Mouse (Mus musculus) thymus, postnatal 36 days (tissue): ENCODE data around the gene Insm2.
"Not testable (repeated sequence)": the region's sequence is repeated elsewhere in the genome, so short reads cannot be mapped to it uniquely, and the experiment has no call there.

ENCODE experiments used
- DNase-seq, 2 experiments: peaks; one replicate each; pipeline ENCODE4 v3.0.0; 2022; ENCODE audit warnings: mixed read lengths in 2 of 2

The Insm2 gene

DNA sequence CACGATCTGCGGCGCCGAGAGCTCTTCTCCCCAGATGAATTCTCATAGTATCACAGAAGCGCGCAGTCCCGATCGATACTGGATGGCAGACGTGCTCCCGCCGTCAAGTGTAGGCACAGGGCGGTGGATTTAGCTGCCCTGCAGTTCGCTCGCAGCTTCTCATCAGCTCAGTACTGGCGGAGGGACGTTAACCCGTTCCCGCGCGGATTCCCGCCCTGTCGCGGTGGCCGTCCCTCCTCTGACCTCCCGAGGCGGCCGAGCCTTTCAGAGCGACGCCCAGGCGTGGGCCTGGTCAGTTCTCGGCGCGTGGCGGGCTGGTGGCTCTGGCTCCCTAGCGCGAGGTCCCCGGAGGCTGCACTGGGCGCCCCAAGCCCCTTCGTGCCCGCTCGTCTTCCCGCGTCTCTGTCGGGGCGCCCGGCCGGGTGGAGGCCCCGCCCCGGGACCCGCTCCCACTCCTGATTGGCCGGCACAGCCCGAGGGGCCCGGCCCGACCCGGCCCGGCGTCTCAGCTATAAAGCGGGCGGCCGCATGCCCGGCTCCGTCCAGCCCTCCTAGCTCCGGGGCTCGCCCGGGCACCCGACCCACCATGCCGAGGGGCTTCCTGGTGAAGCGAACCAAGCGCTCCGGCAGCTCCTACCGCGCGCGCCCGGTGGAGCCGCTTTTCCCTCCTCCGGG is at the start of gene Insm2:
TSS of gene Insm2 (plus strand) at position 541 of the 675 bp plus-strand sequence.
- peak in 1 of 2 experiments; percentile 12 for DNase-seq

DNA sequence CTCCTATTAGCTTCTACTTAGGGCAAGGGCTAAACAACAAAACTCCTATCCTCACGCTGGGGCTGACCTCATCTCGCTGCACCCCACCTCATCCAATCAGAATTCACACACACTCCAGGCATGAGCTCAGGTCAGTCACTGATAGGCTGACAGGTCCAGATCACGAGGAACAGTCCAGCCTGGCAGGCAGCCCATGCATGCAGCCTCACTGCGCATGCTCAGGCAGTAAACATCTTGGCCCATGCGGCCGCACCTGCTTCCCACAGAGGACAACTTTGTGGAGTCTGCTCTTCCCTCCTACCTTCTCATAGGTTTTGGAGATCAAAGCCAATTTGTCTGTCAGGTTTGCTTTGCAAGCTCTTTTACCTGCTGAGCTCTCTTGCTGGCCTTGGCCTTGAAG is 44.3 kb upstream of the Insm2 start:
- not testable (repeated sequence) for DNase-seq

DNA sequence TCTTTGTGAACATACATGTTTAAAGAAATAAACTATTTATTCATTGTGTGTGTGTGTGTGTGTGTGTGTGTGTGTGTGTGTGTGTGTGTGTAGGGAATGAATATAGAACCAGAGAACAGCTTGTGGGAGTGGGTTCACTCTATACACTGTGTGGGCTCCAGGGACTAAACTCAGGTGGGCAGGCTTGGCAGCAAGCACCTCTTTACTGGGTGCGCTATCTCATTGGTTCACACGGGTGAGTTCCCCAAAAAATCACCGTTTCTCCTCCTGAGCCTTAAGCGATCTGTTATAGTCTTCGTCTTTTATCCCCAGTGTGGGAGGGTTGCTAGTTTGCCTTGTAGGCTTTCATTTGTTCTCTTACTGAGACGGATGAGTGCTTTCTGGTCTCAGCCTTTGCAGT is 41.4 kb upstream of the Insm2 start:
- DNase-seq: no peak

DNA sequence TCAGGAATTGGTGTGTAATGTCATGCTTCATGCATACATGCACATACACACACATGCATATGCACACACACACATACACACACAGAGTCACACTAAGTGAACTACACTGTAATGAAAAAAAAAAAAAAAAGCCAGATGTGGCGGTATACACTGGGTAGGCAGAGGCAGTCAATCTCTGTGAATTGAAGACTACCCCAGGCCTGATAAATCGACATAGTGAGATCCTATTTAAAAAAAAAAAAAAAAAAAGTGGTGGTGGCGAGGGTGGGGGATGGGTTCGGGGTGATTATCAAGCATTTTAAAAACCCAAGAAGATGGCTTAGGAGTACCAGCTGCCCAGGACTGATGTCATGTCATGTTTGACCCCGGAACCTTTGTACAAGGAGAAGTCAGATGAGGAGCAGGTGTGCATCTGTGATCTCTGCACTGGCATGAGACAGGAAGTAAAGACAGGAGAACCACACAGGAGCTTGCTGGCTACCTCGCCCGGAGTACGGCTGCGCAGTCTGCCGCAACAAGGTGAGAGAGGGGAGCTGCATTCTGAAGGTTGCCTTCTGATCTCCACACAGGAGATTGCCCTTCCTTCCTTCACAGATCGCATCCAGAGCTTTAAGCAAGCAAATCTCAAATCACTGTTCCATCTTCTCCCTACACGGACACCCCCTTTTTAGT is 39.9 kb upstream of the Insm2 start:
- DNase-seq: no peak

DNA sequence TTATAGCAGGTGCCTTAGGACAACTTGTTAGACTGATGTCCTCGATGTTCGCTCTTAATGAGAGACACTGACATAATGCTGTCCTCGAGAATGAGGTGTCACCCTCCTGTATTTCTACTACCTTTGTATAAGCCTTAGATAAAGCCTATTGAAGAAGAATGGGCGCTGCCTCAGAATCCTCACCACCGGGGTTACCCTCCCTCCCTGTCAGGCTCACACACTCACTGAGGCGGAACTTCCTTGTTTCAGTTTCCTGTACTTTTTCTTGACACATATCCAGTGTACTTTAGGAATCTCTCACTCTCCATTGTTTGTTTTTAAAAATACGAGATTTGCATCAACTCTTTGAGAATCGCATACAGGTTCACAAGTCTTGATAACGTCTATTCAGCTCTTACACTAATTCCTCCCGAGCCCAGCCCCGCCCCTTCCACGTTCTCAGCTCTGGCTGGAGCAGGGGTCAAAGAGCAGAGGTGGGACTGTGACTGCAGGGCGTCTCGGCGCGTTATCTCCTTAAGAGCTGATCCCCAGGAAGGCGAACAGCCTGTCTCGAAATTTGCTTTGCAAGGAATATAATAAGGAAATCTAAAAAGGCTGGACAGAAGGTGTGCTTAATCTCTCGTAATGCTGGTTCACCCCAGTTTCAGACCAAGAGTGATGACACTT is 39.1 kb upstream of the Insm2 start:
- DNase-seq: peak; percentile 47 to 49

DNA sequence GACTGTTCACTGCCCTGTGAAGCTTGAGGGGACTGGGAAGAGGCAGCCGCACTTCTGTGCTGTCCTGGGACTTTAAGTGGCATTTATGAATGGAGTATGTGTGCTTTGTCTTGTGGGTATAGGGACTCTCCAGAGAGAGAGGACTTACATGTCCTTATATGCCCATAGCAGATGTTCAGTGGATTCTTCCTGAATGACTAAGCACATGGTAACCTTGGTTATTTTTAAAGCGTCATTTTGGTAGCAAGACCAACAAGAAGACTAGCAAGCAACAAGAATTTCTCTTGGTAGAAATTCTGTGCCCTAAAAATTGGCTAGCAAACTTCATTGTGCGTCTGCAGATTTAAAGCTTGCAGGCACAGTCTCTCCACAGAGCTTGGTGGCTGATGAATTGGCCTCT is 35.5 kb upstream of the Insm2 start:
- DNase-seq: no peak

DNA sequence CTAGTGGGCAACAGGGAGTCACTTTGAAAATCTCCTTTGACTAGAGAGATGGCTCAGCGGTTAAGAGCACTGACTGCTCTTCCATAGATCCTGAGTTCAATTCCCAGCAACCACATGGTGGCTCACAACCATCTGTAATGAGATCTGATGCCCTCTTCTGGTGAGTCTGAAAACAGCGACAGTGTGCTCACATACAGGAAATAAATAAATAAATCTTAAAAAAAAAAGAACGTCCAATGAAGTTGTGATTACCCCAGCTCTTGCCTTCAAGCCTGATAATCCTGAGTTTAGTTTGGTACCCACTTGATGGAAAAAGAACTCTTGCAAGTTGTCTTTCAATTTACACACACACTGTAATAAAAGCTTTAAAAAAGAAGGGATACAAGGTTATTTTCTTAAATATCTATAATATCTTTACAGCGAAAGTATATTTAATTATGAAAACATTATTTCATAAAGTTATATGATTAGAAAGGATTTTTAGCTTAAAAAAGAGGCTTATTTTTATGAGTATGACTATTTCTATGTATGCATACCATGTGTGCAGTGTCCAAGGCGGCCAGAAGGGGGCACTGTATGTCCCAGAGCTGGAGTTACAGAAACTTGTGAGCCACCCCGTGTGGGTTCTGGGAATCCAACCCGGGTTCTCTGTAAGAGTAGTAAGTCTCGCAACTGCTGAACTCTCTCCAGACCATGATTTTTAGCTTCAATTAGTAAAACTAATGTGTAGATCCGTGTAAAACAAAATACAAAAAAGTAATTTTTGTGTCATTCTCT is 34.9 kb upstream of the Insm2 start:
- DNase-seq: no peak

DNA sequence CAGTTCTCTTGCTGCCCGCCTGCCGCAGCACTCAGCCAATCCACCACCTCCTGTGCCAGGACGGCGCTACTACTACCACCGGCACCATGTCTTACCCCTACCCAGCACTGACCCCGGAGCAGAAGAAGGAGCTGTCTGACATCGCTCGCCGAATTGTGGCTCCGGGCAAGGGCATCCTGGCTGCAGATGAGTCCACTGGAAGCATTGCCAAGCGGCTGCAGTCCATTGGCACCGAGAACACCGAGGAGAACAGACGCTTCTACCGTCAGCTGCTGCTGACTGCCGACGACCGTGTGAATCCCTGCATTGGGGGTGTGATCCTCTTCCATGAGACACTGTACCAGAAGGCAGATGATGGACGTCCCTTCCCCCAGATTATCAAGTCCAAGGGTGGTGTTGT is 34.0 kb upstream of the Insm2 start, which contains the start of gene Aldoart2:
TSS of gene Aldoart2 (plus strand) at position 34 of the 400 bp plus-strand sequence.
- no peak for DNase-seq

DNA sequence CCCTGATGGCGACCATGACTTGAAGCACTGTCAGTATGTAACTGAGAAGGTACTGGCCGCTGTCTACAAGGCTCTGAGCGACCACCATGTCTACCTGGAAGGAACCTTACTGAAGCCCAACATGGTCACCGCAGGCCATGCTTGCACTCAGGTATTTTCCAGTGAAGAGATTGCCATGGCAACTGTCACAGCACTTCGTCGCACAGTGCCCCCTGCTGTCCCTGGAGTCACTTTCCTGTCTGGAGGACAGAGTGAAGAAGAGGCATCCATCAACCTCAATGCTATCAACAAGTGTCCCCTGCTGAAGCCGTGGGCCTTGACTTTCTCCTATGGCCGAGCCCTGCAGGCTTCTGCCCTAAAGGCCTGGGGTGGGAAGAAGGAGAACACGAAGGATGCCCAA is 33.4 kb upstream of the Insm2 start:
- DNase-seq: peak in 1 of 2 experiments; percentile 11

DNA sequence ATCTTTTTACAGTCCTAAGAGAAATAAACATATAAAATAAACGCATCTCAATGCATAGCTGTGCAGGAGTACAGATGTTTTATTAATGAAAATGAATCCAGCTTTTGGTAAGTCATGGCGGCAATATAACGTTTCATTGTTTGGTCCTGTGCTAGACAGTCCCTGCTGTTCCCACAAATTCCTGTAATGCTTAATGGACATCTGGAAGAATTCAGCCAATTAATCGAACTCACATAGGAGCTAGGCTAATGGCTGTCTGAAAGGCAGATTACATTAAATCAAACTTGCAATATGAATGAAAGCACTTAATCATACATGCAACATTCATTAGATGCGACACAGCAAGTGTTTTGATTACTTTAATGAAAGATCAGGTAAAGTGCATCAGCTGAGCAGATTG is 32.4 kb upstream of the Insm2 start:
- no peak for DNase-seq

DNA sequence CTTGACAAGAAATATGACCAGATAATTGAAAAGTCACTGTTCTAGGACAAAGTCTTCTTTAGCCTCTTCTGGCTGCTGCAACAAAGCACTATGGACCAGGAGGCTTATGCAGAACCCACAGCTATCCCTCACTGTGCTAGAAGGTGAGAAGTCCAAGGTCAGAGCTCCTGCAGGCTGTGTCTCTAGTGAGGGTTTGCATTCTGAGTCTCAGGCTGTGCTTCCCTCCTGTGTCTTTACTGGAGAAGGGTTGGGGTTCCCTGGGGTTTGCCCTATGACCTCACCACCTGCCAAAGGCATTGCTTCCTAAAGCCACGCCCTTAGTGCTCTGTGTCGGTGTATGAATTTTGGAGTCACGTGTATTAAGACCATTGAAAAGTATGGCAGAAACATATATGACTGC is 30.8 kb upstream of the Insm2 start:
- no peak for DNase-seq

DNA sequence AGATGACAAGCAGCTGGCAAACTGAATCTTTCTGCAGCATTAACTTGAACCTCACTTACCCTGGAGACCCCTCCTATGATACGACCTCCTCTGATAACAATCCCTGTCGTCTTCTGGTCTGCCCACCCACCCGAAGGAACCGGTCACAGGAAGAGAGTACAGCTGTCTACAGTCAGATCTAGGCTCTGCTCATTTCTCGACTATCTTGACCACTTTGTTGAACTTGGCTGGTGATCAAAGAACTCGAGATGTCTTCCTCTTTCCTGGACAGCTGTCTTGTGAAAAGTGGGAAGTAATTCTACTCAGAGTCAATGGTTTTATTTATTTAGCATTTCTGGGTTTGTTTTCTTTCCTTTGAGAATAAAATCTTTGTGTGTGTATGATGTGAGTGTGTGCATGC is 29.6 kb upstream of the Insm2 start:
- DNase-seq: no peak

DNA sequence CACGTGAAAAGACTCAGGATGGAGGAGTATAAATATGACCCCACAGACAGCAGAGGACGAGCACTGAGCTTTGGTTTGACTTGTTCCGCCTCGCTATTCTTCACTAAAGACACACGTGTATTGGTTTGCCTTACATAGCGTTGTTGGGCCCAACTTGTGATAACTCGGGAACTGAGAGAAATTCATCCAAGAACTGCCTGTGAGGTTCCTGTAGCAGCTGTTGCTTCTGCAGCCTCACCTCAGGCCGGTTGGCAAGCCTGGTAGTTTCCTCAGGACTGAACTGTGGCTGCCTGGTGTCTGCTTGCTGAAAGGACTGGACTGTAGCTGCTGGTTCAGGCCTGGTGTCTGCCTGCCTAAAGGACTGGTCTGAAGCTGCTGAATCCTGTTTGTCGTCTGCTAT is 28.6 kb upstream of the Insm2 start:
- no peak for DNase-seq

DNA sequence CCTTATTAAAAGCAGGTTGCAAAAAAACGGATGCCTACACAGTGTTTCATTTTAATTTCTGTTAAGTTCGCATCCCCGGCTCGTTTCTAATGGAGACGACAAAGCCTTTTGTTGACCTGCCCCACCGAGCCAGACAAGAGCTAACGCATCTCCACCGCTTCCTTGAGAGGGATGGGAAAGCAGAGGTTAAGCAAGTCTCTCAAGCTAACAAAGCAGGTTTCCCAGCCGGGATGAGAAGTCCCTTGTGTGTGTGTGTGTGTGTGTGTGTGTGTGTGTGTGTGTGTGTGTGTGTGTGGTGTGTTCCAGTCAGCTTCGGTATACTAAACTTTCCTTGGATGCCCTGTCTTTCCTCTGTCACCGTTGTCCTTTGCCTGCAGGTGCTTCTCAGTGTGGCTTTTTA is 28.0 kb upstream of the Insm2 start:
- DNase-seq: no peak

DNA sequence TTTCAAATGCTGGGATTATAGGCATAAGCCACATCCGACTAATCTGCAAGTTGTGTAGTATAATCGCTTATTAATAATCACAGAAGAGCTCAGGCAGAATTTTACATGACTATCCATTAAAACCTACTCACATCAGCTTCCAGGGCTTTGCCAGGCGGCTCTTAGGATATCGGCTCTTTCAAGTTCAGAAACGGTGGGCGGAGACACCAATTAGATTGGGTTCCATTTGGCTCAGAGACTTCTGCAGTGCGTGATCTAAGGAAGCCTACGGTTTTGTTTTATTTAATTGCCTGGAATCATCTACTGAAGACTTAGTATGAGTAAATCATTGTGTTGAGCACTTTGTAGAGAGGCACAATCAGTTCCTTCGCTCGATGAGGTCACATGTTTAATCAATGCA is 27.6 kb upstream of the Insm2 start:
- no peak for DNase-seq

DNA sequence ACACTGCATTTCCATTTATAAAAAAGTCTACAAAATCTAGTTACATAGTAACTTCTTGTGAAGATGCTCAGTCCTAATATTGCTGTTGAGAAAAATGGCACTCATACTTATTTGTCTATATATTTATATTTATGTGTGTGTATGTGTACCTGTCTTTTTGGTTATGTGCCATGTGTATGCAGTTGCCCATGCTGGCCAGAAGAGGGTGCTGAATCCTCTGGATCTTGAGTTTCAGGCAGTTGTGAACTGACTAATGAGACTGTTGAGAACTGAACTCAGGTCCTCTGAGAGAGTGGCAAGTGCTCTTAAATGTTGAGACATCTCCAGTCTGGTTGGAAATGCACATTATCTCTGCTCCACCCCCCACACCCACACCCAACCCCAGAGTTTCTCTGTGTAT is 26.1 kb upstream of the Insm2 start:
- DNase-seq: no peak

DNA sequence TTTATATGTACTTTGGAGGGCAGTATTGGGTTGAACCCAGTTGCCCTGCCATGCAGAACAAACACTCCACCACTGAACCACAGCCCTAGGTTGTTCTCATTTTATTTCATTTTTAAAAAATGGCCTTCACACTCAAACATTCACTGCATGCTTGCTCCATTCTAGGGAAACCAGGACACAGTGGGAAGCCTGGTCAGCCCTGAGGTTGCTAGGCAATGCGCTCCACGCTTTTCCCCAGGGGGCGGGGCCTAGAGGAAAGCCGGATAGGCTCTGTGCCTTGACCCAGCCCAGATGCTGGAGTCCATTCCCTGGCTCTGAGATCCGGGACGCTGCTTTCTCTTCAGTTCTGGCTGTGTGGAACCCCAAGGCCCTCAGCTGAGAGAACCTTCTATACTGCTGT is 25.4 kb upstream of the Insm2 start:
- DNase-seq: no peak

DNA sequence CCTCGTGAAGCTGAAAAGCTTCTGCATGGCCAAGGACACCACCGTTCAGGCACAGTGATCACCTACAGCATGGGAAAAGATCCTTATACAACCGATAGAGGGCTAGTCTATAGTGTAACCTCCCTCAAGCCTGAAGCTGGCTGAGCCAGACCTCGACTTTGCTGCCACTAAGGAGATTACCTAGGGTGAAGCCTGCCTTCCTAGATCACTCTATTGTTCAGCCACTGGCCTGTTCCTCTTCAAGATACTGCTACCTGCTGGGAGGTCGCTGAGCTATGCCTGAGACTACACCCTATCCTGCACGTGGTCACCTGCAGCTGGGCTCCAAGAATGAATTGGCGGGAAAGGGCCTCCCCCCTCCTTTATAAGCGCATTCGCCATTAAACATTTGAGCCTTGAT is 12.3 kb upstream of the Insm2 start:
- DNase-seq: not testable (repeated sequence)

DNA sequence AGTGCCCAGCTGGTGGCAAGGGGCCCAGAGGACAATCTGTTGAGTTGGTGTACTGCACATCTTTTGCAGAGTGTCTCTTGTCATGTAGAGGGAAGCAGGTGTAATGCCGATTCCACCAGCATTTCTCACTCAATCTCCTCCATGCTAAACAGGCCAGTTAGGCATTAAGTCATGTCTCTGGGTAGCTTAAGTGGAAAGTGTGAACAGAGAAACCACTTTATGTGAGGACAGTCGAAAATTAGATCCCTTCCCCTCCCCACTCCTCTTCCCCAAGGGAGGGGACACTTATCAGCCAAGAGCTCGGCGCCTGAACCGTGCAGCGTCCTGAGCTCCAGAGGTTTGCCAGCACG is 715 bp upstream of the Insm2 start:
- no peak for DNase-seq

DNA sequence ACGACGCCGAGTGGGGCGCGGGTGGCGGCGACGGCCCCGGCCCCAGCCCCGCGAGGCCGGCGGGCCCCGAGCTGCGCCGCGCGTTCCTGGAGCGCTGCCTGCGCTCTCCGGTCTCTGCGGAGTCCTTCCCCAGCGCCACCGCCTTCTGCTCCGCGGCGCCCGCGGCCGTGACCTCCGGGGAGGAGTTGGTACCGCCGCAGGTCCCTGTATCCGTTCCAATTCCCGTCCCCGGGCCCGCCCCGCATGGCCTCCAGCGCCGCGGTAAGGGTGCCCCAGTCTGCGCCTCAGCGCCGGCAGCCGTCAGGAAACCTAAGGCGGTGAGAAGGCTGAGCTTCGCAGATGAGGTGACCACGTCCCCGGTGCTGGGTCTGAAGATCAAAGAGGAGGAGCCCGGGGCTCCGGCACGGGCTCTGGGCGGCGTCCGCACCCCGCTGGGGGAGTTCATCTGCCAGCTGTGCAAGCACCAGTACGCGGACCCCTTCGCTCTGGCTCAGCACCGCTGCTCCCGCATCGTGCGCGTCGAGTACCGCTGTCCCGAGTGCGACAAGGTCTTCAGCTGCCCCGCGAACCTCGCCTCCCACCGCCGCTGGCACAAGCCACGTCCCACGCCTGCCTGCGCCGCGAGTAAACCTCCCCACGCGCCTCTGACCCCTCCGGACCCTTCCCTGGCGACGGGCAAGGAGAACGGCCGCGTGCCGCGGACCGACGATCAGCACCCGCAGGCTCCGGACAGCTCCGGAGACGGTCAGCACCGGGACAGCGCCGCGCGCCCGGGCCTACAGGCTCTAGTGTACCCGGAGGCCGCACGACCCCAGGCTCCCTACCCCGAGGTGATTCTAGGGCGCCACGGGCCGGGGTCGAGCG is 644 bp downstream of the Insm2 start:
- peak; percentile 22 to 29 for DNase-seq

DNA sequence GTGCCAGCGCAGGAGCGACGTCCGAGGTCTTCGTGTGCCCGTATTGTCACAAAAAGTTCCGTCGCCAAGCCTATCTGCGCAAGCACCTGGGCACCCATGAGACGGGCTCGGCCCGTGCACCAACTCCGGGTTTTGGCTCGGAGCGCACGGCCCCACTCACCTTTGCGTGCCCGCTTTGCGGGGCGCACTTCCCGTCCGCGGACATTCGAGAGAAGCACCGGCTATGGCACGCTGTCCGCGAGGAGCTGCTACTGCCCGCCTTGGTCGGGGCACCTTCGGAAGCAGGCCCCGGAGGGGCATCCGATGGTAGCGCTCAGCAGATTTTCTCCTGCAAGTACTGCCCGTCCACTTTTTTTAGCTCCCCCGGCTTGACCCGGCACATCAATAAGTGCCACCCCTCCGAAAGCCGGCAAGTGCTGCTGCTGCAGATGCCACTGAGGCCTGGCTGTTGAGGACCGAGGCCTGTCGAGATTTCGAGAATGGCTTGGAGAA is 1.3 kb downstream of the Insm2 start:
- peak in 1 of 2 experiments; percentile 4 for DNase-seq

DNA sequence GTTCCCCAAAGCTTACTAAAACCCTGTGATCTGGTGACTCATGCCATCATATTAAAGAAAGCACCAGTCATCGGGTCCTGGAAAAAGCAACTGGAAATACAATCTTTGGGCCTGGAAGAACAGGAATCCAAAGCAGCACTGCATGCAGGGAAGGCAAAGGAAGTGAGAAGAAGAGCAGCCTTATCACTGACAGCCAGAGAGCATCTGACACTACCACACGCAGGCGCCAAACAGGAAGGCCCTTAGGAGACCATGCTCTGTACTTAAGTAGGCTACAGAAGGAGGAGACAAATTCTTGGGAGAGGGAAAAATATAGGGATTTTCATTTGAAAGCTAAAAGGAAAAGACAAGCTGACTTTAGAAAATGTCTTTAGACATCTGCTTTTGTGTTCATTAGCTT is 5.2 kb downstream of the Insm2 start:
- DNase-seq: no peak
